Mouse (Mus musculus) midbrain, embryonic 12.5 days (tissue): ENCODE measurements at regions not wholly inside any gene's neighbourhood (a gene's known extent, or its start where the extent isn't known, plus 50 kb on each side); places are given as distances from the start of the nearest gene placed in this dataset.

Experiments used
- ATAC-seq: fragments of 200-750 bp; cut with Nextera tagmentation; 2 replicates; pipeline ENCODE4 v1.8.0; 2017; ENCODE audit warnings: low read depth, moderate TSS enrichment, moderate library complexity; ENCODE audit not compliant: low FRiP score
- H3K27ac ChIP-seq: fragments of 300-500 bp; sonication (generic); replicated peaks from 2 replicates; pipeline ENCODE4 v1.5.1; 2016; ENCODE audit warnings: mild to moderate bottlenecking
- H3K27me3 ChIP-seq: fragments of 300-500 bp; sonication (generic); 2 replicates; pipeline ENCODE4 v1.6.1; 2016; ENCODE audit warnings: mild to moderate bottlenecking
- H3K36me3 ChIP-seq: fragments of 300-500 bp; sonication (generic); 2 replicates; pipeline ENCODE4 v1.6.1; 2016
- H3K4me1 ChIP-seq: fragments of 300-500 bp; sonication (generic); 2 replicates; pipeline ENCODE4 v1.6.1; 2016
- H3K4me2 ChIP-seq: fragments of 300-500 bp; sonication (generic); replicated peaks from 2 replicates; pipeline ENCODE4 v1.6.1; 2016; ENCODE audit warnings: mild to moderate bottlenecking, moderate library complexity
- H3K4me3 ChIP-seq: fragments of 300-500 bp; sonication (generic); 2 replicates; pipeline ENCODE4 v1.5.1; 2016; ENCODE audit warnings: mild to moderate bottlenecking
- H3K9ac ChIP-seq: fragments of 300-500 bp; sonication (generic); replicated peaks from 2 replicates; pipeline ENCODE4 v1.6.1; 2016; ENCODE audit warnings: mild to moderate bottlenecking, moderate library complexity
- H3K9me3 ChIP-seq: fragments of 300-500 bp; sonication (generic); 2 replicates; pipeline ENCODE4 v1.6.1; 2016; ENCODE audit warnings: mild to moderate bottlenecking
- WGBS: fragments of 180-500 bp; shearing (Covaris S2); methylation state at CpG from one replicate; pipeline ENCODE4 v1.1.7; 2016; 5-methylcytosine and 5-hydroxymethylcytosine counted together

DNA sequence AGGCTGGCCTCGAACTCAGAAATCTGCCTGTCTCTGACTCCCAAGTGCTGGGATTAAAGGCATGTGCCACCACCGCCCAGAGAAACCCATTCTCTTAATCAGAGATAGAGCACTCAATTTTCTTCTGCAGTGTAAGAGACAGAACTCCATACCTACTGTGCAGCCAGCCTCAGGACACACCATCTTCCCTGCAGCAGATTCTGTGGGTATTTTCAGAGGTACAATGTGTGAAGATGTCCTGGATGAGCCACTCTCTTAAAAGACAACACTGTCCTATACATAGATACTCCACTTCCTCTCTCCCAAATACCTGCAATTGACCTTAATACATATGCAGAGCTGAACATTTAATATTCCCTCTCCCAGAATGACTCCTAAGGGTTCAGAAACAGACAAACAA is 111.5 kb downstream of the Nr1d2 start:
- no peaks in the 10 kb centered on the region for H3K36me3 ChIP-seq

DNA sequence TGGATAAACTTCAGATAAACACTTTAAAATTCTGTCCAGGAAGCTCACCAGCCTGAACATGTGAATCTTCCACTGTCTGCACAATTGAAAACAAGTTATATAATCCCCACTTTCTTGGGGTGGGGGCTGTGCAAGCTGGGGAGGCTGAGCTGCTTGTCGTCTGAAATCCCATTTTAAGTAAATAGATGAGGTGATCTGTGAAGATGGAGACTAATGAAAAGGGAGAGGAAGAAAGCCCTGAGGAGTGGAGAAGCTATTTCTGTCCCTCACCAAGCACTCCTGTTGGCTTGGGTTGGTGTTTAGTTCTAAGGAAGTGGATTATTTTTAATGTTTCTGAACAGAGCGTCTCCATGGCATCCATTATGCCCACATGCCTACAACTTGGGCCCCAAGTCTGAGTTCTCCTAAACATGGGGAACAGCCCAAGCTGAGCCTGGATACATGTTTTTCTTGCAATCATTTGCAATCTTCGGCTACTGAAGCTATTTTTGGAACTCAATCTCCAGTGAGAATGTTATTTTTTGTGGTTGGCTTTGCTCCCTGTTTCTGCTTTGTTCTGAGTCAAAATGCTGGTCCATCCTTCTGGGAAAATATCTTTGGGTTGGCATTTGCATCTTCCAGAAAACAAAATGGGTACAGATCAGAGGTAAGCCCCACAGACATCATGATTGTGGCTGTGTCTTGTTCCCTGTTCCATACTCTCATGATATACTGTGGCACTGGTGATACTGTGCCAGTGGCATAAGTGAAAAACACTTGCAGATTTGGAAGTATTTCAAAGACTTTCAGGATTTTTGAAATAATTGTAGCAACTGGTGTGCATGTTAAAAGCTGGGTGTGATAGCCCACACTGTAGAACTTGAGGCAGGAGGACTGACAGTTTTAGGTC is 131.8 kb downstream of the Nr1d2 start:
- H3K27ac ChIP-seq: no peak overlapping the region
- no peaks in the 10 kb centered on the region for H3K36me3 ChIP-seq
- 77% methylated on average over 3 of the region's 3 CpGs for WGBS
- no peak overlapping the region for H3K9ac ChIP-seq
- H3K4me1 ChIP-seq: no peaks in the 10 kb centered on the region
- no peak overlapping the region for H3K4me2 ChIP-seq
- no peaks in the 10 kb centered on the region for H3K27me3 ChIP-seq
- H3K4me3 ChIP-seq: no peak overlapping the region
- ATAC-seq: no peak
- H3K9me3 ChIP-seq: no peaks in the 10 kb centered on the region

More for the DNA sequence above, 111.5 kb downstream of the Nr1d2 start:
- no peak overlapping the region for H3K27ac ChIP-seq
- ATAC-seq: no peak
- H3K9me3 ChIP-seq: no peaks in the 10 kb centered on the region
- no peak overlapping the region for H3K4me3 ChIP-seq
- no peaks in the 10 kb centered on the region for H3K4me1 ChIP-seq
- WGBS: 74% methylated on average over 2 of the region's 2 CpGs
- H3K4me2 ChIP-seq: no peak overlapping the region
- H3K9ac ChIP-seq: no peak overlapping the region
- H3K27me3 ChIP-seq: no peaks in the 10 kb centered on the region

DNA sequence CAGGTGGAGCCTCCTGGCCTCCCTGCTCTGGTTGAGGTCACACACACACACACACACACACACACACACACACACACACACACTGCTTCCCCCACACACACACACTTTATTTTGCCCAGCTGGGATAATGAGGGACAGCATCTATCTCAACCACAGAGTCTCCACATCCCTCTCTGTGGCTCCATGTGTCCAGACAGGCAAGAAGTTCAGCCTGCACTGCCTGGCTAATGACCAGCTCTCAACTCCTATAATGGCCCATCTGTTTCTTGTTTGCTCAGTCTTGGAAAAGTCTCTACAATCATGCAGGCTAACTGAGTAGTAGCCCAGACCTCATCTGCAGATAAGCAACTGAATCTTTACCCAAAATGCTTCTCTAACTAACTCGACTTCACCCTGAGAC is 133.3 kb downstream of the Nr1d2 start:
- H3K27ac ChIP-seq: no peak overlapping the region
- H3K36me3 ChIP-seq: no peaks in the 10 kb centered on the region
- no peak overlapping the region for H3K4me2 ChIP-seq
- H3K4me1 ChIP-seq: no peaks in the 10 kb centered on the region
- H3K27me3 ChIP-seq: no peaks in the 10 kb centered on the region
- H3K4me3 ChIP-seq: no peak overlapping the region
- H3K9ac ChIP-seq: no peak overlapping the region
- H3K9me3 ChIP-seq: no peaks in the 10 kb centered on the region
- ATAC-seq: peak; percentile 44; the same call in 1 of the 2 replicates
- 75% methylated on average over 1 of the region's 1 CpGs for WGBS

DNA sequence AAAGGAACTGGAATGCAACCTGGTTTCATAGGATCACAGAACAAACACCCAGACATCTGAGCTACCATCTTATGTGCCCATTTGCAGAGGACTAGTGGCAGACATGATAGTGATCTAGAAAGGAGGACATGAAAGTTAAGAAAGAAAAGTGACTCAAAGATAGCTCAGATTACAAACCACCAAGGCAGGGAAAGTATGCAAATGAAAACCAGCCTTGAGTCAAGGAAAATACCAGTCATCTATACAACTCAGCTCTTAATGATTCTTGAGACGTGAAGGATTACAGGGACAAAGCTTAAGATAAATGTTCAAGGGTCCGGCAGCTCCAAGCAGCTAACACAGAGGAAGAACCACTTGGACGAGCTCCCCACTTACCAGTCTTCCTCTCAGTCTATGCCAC is 138.7 kb downstream of the Nr1d2 start:
- H3K9ac ChIP-seq: no peak overlapping the region
- H3K9me3 ChIP-seq: no peaks in the 10 kb centered on the region
- H3K36me3 ChIP-seq: no peaks in the 10 kb centered on the region
- H3K27ac ChIP-seq: no peak overlapping the region
- WGBS: 89% methylated on average over 3 of the region's 3 CpGs
- no peak for ATAC-seq
- H3K4me2 ChIP-seq: no peak overlapping the region
- H3K27me3 ChIP-seq: no peaks in the 10 kb centered on the region
- no peaks in the 10 kb centered on the region for H3K4me1 ChIP-seq
- H3K4me3 ChIP-seq: no peak overlapping the region
